Mouse (Mus musculus) kidney, postnatal 0 days (tissue): ENCODE measurements at regions not wholly inside any gene's neighbourhood (a gene's known extent, or its start where the extent isn't known, plus 50 kb on each side); places are given as distances from the start of the nearest gene placed in this dataset.

Experiments used
- ATAC-seq: fragments of 200-750 bp; cut with Nextera tagmentation; replicated peaks from 2 replicates; pipeline ENCODE4 v1.8.0; 2017; ENCODE audit warnings: low read depth, moderate number of reproducible peaks, moderate TSS enrichment, moderate library complexity; ENCODE audit not compliant: low FRiP score
- DNase-seq: peaks from one replicate; pipeline ENCODE4 v3.0.0-alpha.2; 2016; ENCODE audit warnings: low spot score
- H3K27ac ChIP-seq: fragments of 300-500 bp; sonication (generic); 2 replicates; pipeline ENCODE4 v1.5.1; 2014; ENCODE audit warnings: mild to moderate bottlenecking
- H3K27me3 ChIP-seq: fragments of 300-500 bp; sonication (generic); 2 replicates; pipeline ENCODE4 v1.6.1; 2014; ENCODE audit warnings: low read length, mixed read lengths; ENCODE audit not compliant: insufficient read depth
- H3K36me3 ChIP-seq: fragments of 300-500 bp; sonication (generic); 2 replicates; pipeline ENCODE4 v1.6.1; 2014; ENCODE audit warnings: low read length, mixed read lengths; ENCODE audit not compliant: insufficient read depth
- H3K4me1 ChIP-seq: fragments of 300-500 bp; sonication (generic); replicated peaks from 2 replicates; pipeline ENCODE4 v1.6.1; 2014; ENCODE audit warnings: antibody characterized with exemption, low read length, mixed read lengths; ENCODE audit not compliant: insufficient read depth
- H3K4me2 ChIP-seq: fragments of 300-500 bp; sonication (generic); 2 replicates; pipeline ENCODE4 v1.6.1; 2014; ENCODE audit warnings: mild to moderate bottlenecking, low read length, moderate library complexity, mixed read lengths
- H3K4me3 ChIP-seq: fragments of 300-500 bp; sonication (generic); replicated peaks from 2 replicates; pipeline ENCODE4 v1.5.1; 2014; ENCODE audit warnings: low read depth, low read length
- H3K9ac ChIP-seq: fragments of 300-500 bp; sonication (generic); 2 replicates; pipeline ENCODE4 v1.6.1; 2014; ENCODE audit warnings: low read depth, low read length
- H3K9me3 ChIP-seq: fragments of 300-500 bp; sonication (generic); replicated peaks from 2 replicates; pipeline ENCODE4 v1.6.1; 2016; ENCODE audit warnings: low read length, inconsistent platforms, mixed read lengths
- CTCF ChIP-seq: IDR thresholded peaks from 2 replicates; pipeline ENCODE4 v1.5.1; 2016; ENCODE audit warnings: antibody characterized with exemption, low read depth, mild to moderate bottlenecking, moderate library complexity
- WGBS: fragments of 180-500 bp; shearing (Covaris S2); extraction: QIAGEN DNeasy Blood & Tissue Kit; methylation state at CpG from one replicate; pipeline ENCODE4 v1.1.7; 2014; 5-methylcytosine and 5-hydroxymethylcytosine counted together

DNA sequence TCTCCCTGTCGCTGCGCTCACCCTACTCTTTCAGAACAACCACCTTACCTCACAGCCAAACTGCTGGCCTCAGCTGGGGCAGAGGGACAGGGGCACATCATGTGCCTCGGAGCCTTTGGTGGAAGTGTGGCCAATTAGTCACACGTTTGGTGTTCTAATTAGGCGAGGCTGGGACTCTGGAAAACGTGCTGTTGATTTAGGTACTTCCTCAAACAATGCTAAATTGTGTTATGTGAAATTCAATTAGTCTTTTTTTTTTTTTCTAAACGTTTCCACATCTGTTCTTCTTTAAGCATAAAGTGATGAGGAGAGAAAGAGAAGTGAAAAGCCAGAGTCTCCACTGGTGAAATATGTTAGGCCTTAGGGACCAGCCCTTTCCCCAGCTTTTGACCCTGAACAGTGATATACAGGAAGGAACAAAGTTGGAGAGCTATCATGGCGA lies 174.1 kb downstream of the Tbx18 start:
- Histone ChIP-seq H3K4me2 (no peak overlapping the region), H3K27me3 (no peaks in the 10 kb centered on the region), H3K4me3 (no peak overlapping the region), H3K36me3 (no peaks in the 10 kb centered on the region), H3K9ac (no peak overlapping the region), H3K27ac (no peak overlapping the region), H3K9me3 (no peaks in the 10 kb centered on the region), H3K4me1 (no peaks in the 10 kb centered on the region)
- no peak for TF ChIP-seq CTCF
- WGBS = 25% methylated on average over 8 of the region's 8 CpGs
- ATAC-seq (no peak), DNase-seq (no peak)

DNA sequence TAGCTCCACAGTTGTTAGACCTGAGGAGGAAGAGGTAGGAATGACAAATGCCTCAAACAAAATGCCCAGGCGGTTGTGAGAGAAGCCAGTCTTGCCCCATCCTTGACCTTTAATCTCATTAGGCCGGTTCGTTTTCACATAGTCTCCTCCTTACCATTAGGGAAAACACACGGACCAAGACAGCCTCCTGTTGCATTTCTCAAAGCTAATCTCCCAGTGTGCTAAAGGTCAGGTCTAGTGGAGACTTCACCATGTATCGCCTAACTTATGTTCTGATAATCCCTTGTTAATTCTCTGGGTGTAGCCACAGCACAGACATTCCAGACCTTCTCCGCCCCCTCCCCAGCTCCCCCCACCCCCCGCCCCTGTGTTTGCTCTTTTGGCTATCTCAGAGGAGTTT lies 174.5 kb downstream of the Tbx18 start:
- no peaks in the 10 kb centered on the region for H3K36me3 ChIP-seq
- H3K9me3 ChIP-seq = no peaks in the 10 kb centered on the region
- H3K4me2 ChIP-seq = no peak overlapping the region
- no peak overlapping the region for H3K9ac ChIP-seq
- no peak for TF ChIP-seq CTCF
- WGBS = 21% methylated on average over 7 of the region's 7 CpGs
- no peak overlapping the region for H3K4me3 ChIP-seq
- H3K27ac ChIP-seq = no peak overlapping the region
- DNase-seq (no peak), ATAC-seq (no peak)
- no peaks in the 10 kb centered on the region for H3K27me3 ChIP-seq
- no peaks in the 10 kb centered on the region for H3K4me1 ChIP-seq

DNA sequence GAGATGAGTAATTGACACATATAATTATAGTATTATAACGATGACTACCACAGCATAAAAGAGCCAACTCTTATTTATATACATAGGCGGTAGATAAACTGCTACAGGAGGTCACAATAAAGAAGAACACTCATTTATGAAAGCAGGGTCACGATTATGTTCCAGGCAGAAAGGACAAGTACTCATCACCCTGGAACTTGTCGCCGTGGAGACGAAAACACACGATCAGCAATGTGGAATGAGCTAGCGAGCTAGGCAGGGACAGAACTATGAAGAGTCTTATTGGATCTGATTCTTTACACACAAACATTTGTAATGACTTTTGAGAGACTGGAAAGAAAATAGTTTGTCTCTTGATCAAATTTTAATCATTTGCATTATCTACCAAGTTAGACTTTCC lies 197.9 kb downstream of the Tbx18 start:
- Histone ChIP-seq H3K27ac (no peak overlapping the region), H3K9ac (no peak overlapping the region), H3K9me3 (no peaks in the 10 kb centered on the region), H3K4me3 (no peak overlapping the region), H3K4me2 (no peak overlapping the region), H3K27me3 (no peaks in the 10 kb centered on the region), H3K36me3 (no peaks in the 10 kb centered on the region), H3K4me1 (no peaks in the 10 kb centered on the region)
- whole genome bisulfite sequencing = 80% methylated on average over 8 of the region's 8 CpGs
- TF ChIP-seq CTCF = no peak
- DNase-seq (no peak), ATAC-seq (no peak)

DNA sequence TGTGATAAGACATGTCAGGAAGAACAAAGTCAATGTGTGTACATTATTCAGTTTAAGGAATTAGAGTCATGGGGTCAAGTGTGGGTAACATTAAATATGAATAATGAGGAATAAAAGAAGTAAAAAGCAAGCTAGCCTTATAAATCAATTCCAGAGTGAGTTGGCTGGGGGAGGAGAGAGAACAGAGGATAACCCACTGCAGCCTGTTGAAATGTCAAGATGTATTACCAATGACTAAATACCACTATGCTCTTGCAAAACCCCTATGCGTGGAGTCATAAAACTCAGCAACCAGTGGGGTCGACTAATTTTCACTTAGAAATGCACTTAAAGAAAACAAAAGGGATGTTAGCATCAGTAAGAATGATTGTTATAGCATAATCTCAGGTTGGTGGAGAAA lies 201.2 kb downstream of the Tbx18 start:
- no peak overlapping the region for H3K4me2 ChIP-seq
- no peaks in the 10 kb centered on the region for H3K9me3 ChIP-seq
- H3K4me1 ChIP-seq = no peaks in the 10 kb centered on the region
- no peak overlapping the region for H3K9ac ChIP-seq
- H3K4me3 ChIP-seq = no peak overlapping the region
- no peak overlapping the region for H3K27ac ChIP-seq
- no peak for TF ChIP-seq CTCF
- 53% methylated on average over 2 of the region's 2 CpGs for WGBS
- DNase-seq (peak; percentile 20), ATAC-seq (no peak)
- H3K36me3 ChIP-seq = no peaks in the 10 kb centered on the region
- H3K27me3 ChIP-seq = no peaks in the 10 kb centered on the region

DNA sequence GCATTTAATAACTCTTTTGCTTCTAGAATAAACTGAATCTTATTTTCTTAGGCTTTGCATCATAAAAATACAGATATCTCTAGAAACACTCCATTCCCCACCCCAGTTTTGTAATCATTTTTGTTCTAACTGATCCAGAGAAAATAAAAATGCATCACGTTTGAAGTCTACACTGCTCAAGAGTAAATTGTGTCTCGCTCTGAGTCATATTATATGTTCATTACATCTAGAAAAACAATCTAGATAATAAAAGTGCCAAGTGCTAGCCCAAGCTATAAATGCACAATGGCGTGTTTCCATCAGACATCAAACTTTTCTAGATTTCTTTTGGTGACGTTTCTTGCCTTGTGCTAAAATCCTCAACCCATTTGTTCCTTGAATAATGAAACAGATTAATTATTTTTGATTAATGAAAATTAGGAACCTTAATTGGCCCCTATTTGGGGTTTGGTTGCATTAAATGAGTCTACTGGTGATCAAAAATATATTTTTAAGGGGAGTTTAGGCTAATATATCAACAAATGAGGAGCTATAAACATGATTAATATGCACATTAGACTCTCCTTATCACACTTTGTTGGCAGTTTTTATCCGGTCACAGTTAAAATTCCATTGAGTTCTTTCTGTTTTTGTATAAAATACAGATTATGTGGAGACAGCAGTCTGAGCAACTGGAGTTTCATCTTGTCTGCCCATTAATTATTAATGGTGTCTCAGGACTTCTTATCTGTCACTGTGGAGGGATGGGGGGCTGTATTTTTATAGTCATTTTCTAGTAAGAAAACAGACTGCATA lies 206.0 kb downstream of the Tbx18 start:
- Histone ChIP-seq H3K4me3 (no peak overlapping the region), H3K9ac (no peak overlapping the region), H3K36me3 (no peaks in the 10 kb centered on the region), H3K27ac (no peak overlapping the region), H3K4me1 (no peaks in the 10 kb centered on the region), H3K27me3 (no peaks in the 10 kb centered on the region), H3K4me2 (no peak overlapping the region), H3K9me3 (no peaks in the 10 kb centered on the region)
- DNase-seq = peak; percentile 60
- no peak for ATAC-seq
- no peak for TF ChIP-seq CTCF
- WGBS = 41% methylated on average over 5 of the region's 5 CpGs

DNA sequence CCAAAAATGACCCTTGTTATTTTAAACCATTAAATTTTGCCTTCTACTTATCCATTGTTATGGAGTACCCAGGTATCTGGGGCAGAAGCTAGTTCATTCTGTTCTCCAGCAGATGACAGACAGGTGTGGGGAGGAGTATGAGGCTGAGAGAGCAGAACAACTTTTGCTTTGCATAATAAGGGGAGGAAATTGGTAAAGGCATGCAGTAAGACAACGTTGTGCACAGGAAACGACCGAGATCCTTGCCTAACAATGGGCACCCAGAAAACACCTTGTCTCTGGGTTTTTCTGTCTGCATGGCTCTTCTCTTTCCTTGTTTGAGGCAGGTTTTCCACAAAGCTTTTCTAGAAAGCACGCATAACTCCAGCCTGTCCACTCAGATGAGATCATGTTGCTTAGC lies 220.4 kb downstream of the Tbx18 start:
- Histone ChIP-seq H3K36me3 (no peaks in the 10 kb centered on the region), H3K27ac (no peak overlapping the region), H3K4me3 (no peak overlapping the region), H3K4me1 (no peaks in the 10 kb centered on the region), H3K9me3 (no peaks in the 10 kb centered on the region), H3K27me3 (no peaks in the 10 kb centered on the region), H3K9ac (no peak overlapping the region), H3K4me2 (no peak overlapping the region)
- DNase-seq (no peak), ATAC-seq (no peak)
- WGBS = 76% methylated on average over 4 of the region's 4 CpGs
- TF ChIP-seq CTCF = no peak
